Mouse (Mus musculus) kidney, embryonic 15.5 days (tissue): ENCODE results near the gene Znrf3. TPM values are rescaled to one million over a fixed set of nuclear protein-coding genes. Genes with fewer than 3 reads are reported as not detected.

Experiments used
- ATAC-seq: fragments of 200-750 bp; cut with Nextera tagmentation; replicated peaks from 2 replicates; pipeline ENCODE4 v1.8.0; 2017; ENCODE audit warnings: moderate TSS enrichment; ENCODE audit not compliant: low FRiP score
- H3K27ac ChIP-seq: fragments of 300-500 bp; sonication (generic); 2 replicates; pipeline ENCODE4 v1.5.1; 2015; ENCODE audit warnings: mild to moderate bottlenecking, inconsistent platforms
- H3K27me3 ChIP-seq: fragments of 300-500 bp; sonication (generic); 2 replicates; pipeline ENCODE4 v1.6.1; 2015; ENCODE audit warnings: inconsistent platforms
- H3K36me3 ChIP-seq: fragments of 300-500 bp; sonication (generic); 2 replicates; pipeline ENCODE4 v1.6.1; 2015; ENCODE audit warnings: inconsistent platforms
- H3K4me1 ChIP-seq: fragments of 300-500 bp; sonication (generic); 2 replicates; pipeline ENCODE4 v1.6.1; 2015; ENCODE audit warnings: inconsistent platforms
- H3K4me2 ChIP-seq: fragments of 300-500 bp; sonication (generic); 2 replicates; pipeline ENCODE4 v1.6.1; 2015; ENCODE audit warnings: moderate library complexity, mild to moderate bottlenecking, inconsistent platforms
- H3K4me3 ChIP-seq: fragments of 300-500 bp; sonication (generic); replicated peaks from 2 replicates; pipeline ENCODE4 v1.5.1; 2015; ENCODE audit warnings: mild to moderate bottlenecking, inconsistent platforms
- H3K9ac ChIP-seq: fragments of 300-500 bp; sonication (generic); 2 replicates; pipeline ENCODE4 v1.6.1; 2015; ENCODE audit warnings: mild to moderate bottlenecking, inconsistent platforms
- H3K9me3 ChIP-seq: fragments of 300-500 bp; sonication (generic); replicated peaks from 2 replicates; pipeline ENCODE4 v1.6.1; 2016; ENCODE audit warnings: inconsistent platforms
- WGBS: fragments of 180-500 bp; shearing (Covaris S2); methylation state at CpG from one replicate; pipeline ENCODE4 v1.1.7; 2015; ENCODE audit warnings: mixed read lengths; 5-methylcytosine and 5-hydroxymethylcytosine counted together
- polyA plus RNA-seq: library from polyadenylated mRNA; unstranded; fragments of >200 nt; fragmentation: Nextera tagmentation; extraction: Ambion mirVana; gene quantifications from 2 replicates; pipeline ENCODE4 v1.2.1, GENCODE M21; 2015

Gene Znrf3
- polyA plus RNA-seq, 1 experiment from 2014 or later = 17.5 TPM

DNA sequence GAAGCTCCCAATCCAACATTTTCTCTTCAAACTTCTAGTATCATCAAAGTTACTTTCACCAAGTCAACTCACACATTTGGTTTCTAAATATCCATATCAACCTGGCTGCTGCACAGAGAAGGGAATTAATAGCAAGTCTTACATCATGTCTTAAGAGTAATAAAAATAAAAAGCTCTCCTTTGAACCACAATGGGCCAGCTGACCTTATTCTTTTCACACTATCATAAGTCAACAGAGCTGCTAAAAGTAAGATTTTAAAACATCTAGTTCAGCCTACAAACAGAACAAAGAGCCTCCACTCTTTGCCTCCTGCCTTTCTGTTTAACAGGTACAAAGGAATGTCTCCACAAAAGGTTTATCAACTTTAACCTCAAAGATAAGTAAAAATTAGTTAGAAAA is 7.7 kb downstream of the Znrf3 start:
- H3K9me3 ChIP-seq = no peaks in the 10 kb centered on the region
- H3K9ac ChIP-seq = no peak overlapping the region
- no peak for ATAC-seq
- no peaks in the 10 kb centered on the region for H3K36me3 ChIP-seq
- H3K4me3 ChIP-seq = no peak overlapping the region
- no peak overlapping the region for H3K4me2 ChIP-seq
- no peaks in the 10 kb centered on the region for H3K27me3 ChIP-seq
- H3K27ac ChIP-seq = no peak overlapping the region
- H3K4me1 ChIP-seq = peaks cover 17% of the 10 kb centered on the region

DNA sequence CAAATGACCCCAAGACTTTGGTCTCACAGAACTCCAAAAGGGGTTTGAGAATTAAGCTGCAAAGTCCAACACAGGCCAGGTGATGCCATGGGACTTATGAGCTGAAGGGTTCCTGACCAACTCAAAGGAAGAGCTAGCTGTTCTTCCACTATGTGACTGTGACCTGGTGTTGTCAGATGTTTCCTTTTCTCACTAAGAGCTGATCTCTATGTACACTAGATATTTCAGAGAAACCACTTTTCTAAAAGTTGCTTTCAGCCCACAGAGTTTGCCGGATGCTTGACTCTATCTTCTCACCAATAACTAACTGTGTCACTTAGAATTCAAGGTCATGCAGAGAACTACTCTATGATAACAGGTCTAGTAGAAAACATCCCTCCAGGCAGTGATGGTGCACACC is 9.2 kb downstream of the Znrf3 start:
- H3K4me1 ChIP-seq = peaks cover 15% of the 10 kb centered on the region

DNA sequence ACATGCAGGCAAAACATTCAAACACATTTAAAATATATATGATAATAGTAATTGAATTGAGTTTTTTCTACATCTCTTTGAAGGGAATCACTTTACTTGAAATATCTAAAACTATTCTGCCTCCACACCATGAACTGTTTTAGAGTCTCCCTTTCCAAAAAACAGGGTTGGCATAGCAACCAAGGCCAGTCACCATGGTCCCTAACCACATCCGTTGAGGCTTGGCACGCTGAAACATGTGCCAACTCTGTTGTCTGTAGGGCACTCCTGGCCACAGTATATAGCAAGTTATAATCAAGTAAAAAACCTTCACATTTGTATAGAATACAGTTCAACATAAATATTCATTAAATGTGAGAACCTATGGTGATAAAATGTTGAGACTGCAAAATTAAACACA is 12.3 kb downstream of the Znrf3 start:
- H3K9me3 ChIP-seq = no peaks in the 10 kb centered on the region
- no peak for ATAC-seq
- no peaks in the 10 kb centered on the region for H3K36me3 ChIP-seq
- no peak overlapping the region for H3K4me2 ChIP-seq
- WGBS = 83% methylated on average over 2 of the region's 2 CpGs
- H3K4me3 ChIP-seq = no peak overlapping the region
- H3K27me3 ChIP-seq = no peaks in the 10 kb centered on the region
- peaks cover 19% of the 10 kb centered on the region for H3K4me1 ChIP-seq
- H3K9ac ChIP-seq = no peak overlapping the region
- no peak overlapping the region for H3K27ac ChIP-seq

More for the DNA sequence above, 9.2 kb downstream of the Znrf3 start:
- H3K27ac ChIP-seq = no peak overlapping the region
- no peak for ATAC-seq
- H3K36me3 ChIP-seq = no peaks in the 10 kb centered on the region
- H3K27me3 ChIP-seq = no peaks in the 10 kb centered on the region
- H3K4me2 ChIP-seq = no peak overlapping the region
- no peak overlapping the region for H3K9ac ChIP-seq
- no peak overlapping the region for H3K4me3 ChIP-seq
- WGBS = 81% methylated on average over 1 of the region's 1 CpGs
- H3K9me3 ChIP-seq = no peaks in the 10 kb centered on the region

DNA sequence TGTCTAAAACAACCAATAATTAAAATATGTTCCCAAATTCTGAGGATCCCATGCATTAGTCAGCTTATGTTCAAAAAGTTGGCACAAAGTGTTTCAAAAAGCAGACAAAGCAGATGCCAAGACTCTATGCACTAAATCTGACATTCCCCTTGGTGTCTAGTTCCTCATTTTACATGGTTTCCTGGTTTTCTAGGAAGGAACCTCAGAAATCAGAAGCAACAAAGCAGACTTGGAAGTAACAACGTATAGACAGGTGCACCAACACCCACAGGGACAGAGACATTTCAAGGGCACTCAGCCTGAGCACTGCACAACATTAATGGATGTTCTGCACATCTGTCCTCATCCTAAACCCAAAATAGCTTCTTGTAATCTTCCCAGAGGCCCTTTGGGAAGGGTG is 13.8 kb downstream of the Znrf3 start:
- H3K4me2 ChIP-seq = no peak overlapping the region
- no peak for ATAC-seq
- H3K36me3 ChIP-seq = no peaks in the 10 kb centered on the region
- H3K9ac ChIP-seq = no peak overlapping the region
- peaks cover 30% of the 10 kb centered on the region for H3K4me1 ChIP-seq
- no peaks in the 10 kb centered on the region for H3K27me3 ChIP-seq
- no peak overlapping the region for H3K4me3 ChIP-seq
- WGBS = 68% methylated on average over 1 of the region's 1 CpGs
- H3K27ac ChIP-seq = no peak overlapping the region
- H3K9me3 ChIP-seq = no peaks in the 10 kb centered on the region

DNA sequence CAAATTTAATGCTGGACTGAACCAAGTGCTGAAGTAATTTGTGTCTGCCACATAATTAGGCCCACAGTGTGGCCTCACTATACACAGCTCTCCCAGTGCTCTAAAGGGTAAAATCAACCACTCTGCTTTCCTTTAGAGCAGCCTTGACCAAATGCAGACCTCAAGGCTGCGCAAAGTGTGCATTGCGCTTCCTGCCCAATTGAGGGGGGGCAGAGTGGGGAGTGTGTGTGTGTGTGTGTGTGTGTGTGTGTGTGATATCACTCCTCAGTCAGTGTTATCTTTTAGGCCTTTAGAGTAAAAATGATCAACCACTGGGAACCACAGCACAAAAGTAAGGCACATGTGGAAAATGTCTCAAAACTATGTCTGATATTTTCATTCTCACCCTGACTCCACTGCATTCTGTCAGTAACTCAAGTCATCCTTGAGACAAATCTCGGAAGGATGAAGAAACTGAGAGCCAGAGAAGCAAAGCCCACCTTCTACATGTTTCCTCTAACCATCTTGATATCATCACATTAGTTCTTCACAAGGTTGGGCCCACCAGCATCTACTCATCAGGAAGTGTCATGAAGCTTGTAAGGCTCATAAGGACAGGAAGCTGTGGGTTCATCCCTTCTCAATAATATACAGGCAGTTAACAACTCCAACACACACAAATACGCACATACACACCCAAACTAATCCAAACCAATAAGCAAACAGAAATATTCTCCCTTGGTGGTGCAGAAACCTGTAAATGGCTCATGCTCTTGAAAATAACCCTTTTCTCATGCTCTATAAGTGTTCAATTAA is 15.1 kb downstream of the Znrf3 start:
- no peaks in the 10 kb centered on the region for H3K27me3 ChIP-seq

DNA sequence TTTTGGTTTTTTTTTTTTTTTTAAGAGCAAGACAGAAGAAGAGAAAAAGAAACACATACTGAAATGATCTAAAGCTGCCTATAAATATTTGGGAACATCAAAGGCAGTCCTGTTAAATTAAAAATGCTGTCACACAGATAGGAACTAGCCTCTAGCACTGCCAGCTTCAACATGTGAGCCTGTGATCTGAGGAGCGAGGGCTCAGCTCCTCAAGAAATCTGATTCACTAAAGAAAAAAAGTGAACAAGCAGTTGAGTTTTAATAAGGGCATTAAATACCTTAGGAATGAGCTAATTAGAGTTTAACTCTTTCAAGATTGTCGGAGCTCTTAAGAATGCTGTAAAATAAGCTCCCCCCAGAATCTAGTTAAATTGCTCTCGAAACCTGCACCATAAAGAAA is 17.4 kb downstream of the Znrf3 start:
- H3K4me3 ChIP-seq = no peak overlapping the region
- H3K9ac ChIP-seq = no peak overlapping the region
- H3K27ac ChIP-seq = no peak overlapping the region
- H3K27me3 ChIP-seq = no peaks in the 10 kb centered on the region
- no peaks in the 10 kb centered on the region for H3K9me3 ChIP-seq
- no peak for ATAC-seq
- peaks cover 38% of the 10 kb centered on the region for H3K4me1 ChIP-seq
- H3K4me2 ChIP-seq = no peak overlapping the region
- H3K36me3 ChIP-seq = no peaks in the 10 kb centered on the region
- 43% methylated on average over 3 of the region's 3 CpGs for WGBS

More for the DNA sequence above, 15.1 kb downstream of the Znrf3 start:
- H3K4me3 ChIP-seq = no peak overlapping the region
- H3K27ac ChIP-seq = no peak overlapping the region
- no peaks in the 10 kb centered on the region for H3K9me3 ChIP-seq
- no peaks in the 10 kb centered on the region for H3K36me3 ChIP-seq
- H3K9ac ChIP-seq = no peak overlapping the region
- H3K4me2 ChIP-seq = no peak overlapping the region
- no peak for ATAC-seq
- 84% methylated on average over 4 of the region's 4 CpGs for WGBS
- H3K4me1 ChIP-seq = peaks cover 35% of the 10 kb centered on the region

DNA sequence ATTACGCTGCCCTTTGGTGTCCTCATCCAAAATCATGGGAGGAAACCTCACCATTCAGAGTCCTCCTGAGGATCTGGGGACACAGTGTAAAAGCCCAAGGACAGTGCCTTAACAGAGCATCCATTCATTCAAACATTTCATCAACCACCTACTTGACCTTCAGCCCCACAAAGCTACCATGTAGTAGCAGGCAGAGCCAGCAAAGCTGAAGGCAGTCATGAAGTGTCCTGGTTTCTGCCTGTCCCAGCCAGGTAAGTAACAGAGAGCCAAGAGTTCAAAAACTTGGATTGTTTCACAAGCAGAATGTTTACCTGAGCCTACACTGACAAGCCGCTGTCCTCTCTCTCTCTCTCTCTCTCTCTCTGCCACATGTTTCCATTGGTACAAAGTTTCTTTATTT is 18.3 kb downstream of the Znrf3 start:
- H3K9ac ChIP-seq = no peak overlapping the region
- WGBS = 93% methylated on average over 2 of the region's 2 CpGs
- H3K27ac ChIP-seq = no peak overlapping the region
- no peaks in the 10 kb centered on the region for H3K9me3 ChIP-seq
- H3K4me2 ChIP-seq = no peak overlapping the region
- ATAC-seq = no peak
- peaks cover 45% of the 10 kb centered on the region for H3K4me1 ChIP-seq
- H3K36me3 ChIP-seq = no peaks in the 10 kb centered on the region
- H3K4me3 ChIP-seq = no peak overlapping the region
- no peaks in the 10 kb centered on the region for H3K27me3 ChIP-seq

DNA sequence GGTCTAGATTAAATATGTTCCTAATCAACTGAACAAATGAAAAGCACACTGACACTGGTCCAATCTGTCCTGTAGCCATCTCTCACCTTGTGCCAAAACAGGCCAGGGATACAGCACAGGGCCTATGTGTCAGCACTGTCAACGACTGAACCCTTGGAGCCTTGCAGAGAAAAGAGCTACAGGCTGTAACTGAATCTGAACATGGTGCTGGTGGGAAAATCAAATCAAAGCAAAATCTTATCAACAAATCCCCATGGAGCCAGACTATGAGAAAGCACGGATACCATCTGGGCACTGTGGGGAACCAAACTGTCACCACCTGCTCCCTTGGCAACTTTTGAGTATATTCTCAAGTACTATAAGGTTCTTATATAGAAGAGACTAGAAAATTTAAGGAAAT is 19.5 kb downstream of the Znrf3 start:
- no peak for ATAC-seq
- H3K4me2 ChIP-seq = no peak overlapping the region
- WGBS = 51% methylated on average over 2 of the region's 2 CpGs

DNA sequence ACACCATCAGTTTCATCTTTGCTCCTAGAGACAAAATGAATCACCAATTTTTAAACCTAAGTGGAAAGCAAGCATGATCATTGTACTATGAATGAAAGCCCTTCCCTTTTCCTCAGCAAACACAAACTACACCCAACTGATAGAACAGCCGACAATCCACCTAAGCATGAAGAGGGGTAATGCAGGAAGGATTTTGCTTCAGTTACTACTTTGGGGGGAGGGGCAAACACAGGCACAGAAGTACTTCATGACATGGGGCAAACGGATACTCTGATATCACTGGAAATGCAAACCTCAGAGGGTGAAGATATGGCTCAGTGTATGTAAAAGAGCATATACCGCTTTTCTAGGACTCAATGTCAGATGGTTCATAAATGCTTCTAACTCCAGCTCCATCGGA is 20.5 kb downstream of the Znrf3 start:
- H3K9ac ChIP-seq = no peak overlapping the region
- ATAC-seq = no peak
- no peak overlapping the region for H3K4me3 ChIP-seq
- H3K27ac ChIP-seq = no peak overlapping the region
- no peak overlapping the region for H3K4me2 ChIP-seq
- 73% methylated on average over 4 of the region's 4 CpGs for whole genome bisulfite sequencing
- no peaks in the 10 kb centered on the region for H3K36me3 ChIP-seq
- H3K27me3 ChIP-seq = no peaks in the 10 kb centered on the region
- peaks cover 43% of the 10 kb centered on the region for H3K4me1 ChIP-seq
- H3K9me3 ChIP-seq = no peaks in the 10 kb centered on the region

More for the DNA sequence above, 19.5 kb downstream of the Znrf3 start:
- H3K9me3 ChIP-seq = no peaks in the 10 kb centered on the region
- no peaks in the 10 kb centered on the region for H3K36me3 ChIP-seq
- H3K27ac ChIP-seq = no peak overlapping the region
- no peaks in the 10 kb centered on the region for H3K27me3 ChIP-seq
- H3K4me3 ChIP-seq = no peak overlapping the region
- H3K9ac ChIP-seq = no peak overlapping the region
- peaks cover 42% of the 10 kb centered on the region for H3K4me1 ChIP-seq

DNA sequence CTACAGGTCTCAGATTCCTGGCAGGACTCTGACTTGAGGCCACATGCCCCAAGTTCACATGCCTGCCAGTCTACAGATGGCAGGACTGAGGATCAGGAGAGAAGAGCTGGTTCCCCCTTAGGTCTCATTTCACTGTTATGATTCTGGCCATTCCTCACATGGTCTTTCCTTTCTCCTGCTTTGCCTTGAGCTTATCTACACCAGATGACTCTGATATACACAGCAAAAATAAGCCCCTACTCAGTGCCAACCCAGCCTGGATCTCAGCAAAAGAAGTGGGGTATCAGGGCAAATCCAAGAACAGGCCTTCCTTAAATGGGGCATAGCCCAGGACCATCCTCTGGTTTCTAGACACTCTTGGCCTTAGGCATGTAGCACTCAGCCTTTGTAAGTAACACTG is 21.6 kb downstream of the Znrf3 start:
- ATAC-seq = no peak
- Histone ChIP-seq H3K4me1 (peaks cover 48% of the 10 kb centered on the region), H3K4me2 (no peak overlapping the region), H3K9ac (no peak overlapping the region), H3K9me3 (no peaks in the 10 kb centered on the region), H3K36me3 (no peaks in the 10 kb centered on the region), H3K4me3 (no peak overlapping the region), H3K27ac (no peak overlapping the region), H3K27me3 (no peaks in the 10 kb centered on the region)

DNA sequence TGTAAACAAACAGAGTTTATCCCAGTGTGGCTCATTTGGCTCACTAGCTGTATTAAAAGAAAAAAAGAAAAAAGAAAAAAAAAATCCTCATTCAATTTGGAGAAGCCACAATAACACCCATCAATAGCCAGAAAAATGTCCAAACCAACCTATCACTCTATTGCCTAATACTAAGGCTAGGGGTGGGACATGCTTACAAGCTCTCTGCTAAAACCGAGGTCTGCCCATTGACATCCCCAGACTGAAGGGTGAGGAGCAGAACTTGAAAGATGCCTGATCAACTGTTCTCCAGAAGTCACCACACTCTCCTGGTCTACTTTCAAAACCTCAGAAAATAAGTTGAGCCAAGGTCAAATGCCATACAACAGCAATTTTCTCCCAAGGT is 22.4 kb downstream of the Znrf3 start:
- Histone ChIP-seq H3K9me3 (no peaks in the 10 kb centered on the region), H3K27me3 (no peaks in the 10 kb centered on the region), H3K4me1 (peaks cover 47% of the 10 kb centered on the region), H3K4me3 (no peak overlapping the region), H3K27ac (peak overlapping the region; percentile 28; the same call in 1 of the 2 replicates), H3K9ac (no peak overlapping the region), H3K36me3 (no peaks in the 10 kb centered on the region), H3K4me2 (no peak overlapping the region)
- no peak for ATAC-seq
- 48% methylated on average over 1 of the region's 1 CpGs for WGBS

DNA sequence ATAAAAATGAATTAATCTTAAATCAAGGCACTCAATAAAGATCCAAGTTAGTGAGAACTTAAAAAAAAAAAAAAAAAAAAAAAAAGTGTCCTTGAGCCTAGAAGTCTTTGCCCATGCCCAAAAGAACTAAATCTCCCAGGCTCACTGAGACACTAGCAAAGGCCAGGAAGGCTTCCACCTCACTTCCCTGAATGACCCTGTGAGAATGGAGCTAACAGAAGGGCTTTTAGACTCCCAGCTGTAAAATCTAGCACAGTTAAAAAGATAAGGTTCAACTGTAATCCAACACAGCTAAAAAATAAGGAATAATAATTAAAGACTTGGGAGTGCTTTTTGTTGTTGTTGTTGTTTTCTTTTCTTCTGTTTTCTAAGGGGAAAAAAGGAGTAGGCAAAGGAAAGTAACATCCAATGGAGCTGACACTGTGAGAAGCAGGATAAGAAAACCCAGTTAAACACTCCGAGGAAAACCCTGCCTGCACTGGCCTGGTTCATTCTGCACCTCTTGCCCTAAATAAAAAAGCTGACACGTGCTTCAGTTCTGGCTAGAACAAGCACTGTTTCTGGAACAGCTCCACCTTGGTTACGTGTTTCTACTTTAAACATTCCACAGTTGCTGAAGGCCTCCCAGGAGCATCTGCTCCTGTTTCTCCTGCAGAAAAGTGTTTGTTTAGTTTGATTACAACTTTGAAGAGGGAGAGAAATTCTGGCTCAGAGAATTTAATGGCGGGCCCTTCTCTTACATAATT is 23.0 kb downstream of the Znrf3 start:
- Histone ChIP-seq H3K4me2 (no peak overlapping the region), H3K9ac (no peak overlapping the region), H3K27ac (peak overlapping the region; percentile 28; the same call in 1 of the 2 replicates), H3K36me3 (no peaks in the 10 kb centered on the region), H3K9me3 (no peaks in the 10 kb centered on the region), H3K4me1 (peaks cover 48% of the 10 kb centered on the region), H3K4me3 (no peak overlapping the region), H3K27me3 (no peaks in the 10 kb centered on the region)
- 23% methylated on average over 4 of the region's 4 CpGs for WGBS
- ATAC-seq = no peak
